Mouse (Mus musculus): ENCODE measurements at regions not wholly inside any gene's neighbourhood (a gene's known extent, or its start where the extent isn't known, plus 50 kb on each side); places are given as distances from the start of the nearest gene placed in this dataset.

GRCm38 (mm10) chr3:137513026-137513425 is 108.4 kb upstream of the Ddit4l start:
- H3K36me3 ChIP-seq (replicated peaks; ENCODE audit: insufficient read depth, low read length) = no peaks in the 10 kb centered on the region
- no peaks in the 10 kb centered on the region for H3K9me3 ChIP-seq (ENCODE audit: low read length)
- H3K9ac ChIP-seq (replicated peaks) = no peak overlapping the region
- H3K27ac ChIP-seq (ENCODE audit: low read depth) = no peak overlapping the region
- no peaks in the 10 kb centered on the region for H3K27me3 ChIP-seq (ENCODE audit: insufficient read depth, low read length)
- H3K4me3 ChIP-seq (ENCODE audit: low read depth, low read length) = no peak overlapping the region
- ATAC-seq (no peak), DNase-seq (no peak)
- 65% methylated on average over 6 of the region's 6 CpGs for WGBS (ENCODE audit: insufficient replicate concordance)
- H3K4me2 ChIP-seq (ENCODE audit: low read depth, low read length) = no peak overlapping the region
- no peaks in the 10 kb centered on the region for H3K4me1 ChIP-seq (ENCODE audit: insufficient read depth)
- no peak for TF ChIP-seq EP300 (IDR thresholded peaks at IDR 0.05; ENCODE audit: low read depth)
- no peak for TF ChIP-seq CTCF (IDR thresholded peaks at IDR 0.05; ENCODE audit: low read depth)

- Histone ChIP-seq H3K4me1 (ENCODE audit: insufficient read depth) (no peaks in the 10 kb centered on the region), H3K4me3 (ENCODE audit: low read depth, low read length) (no peak overlapping the region), H3K9ac (replicated peaks) (no peak overlapping the region), H3K9me3 (ENCODE audit: low read length) (no peaks in the 10 kb centered on the region), H3K4me2 (ENCODE audit: low read depth, low read length) (no peak overlapping the region), H3K27me3 (ENCODE audit: insufficient read depth, low read length) (no peaks in the 10 kb centered on the region), H3K36me3 (replicated peaks; ENCODE audit: insufficient read depth, low read length) (no peaks in the 10 kb centered on the region), H3K27ac (ENCODE audit: low read depth) (no peak overlapping the region)
- 81% methylated on average over 2 of the region's 2 CpGs for WGBS (ENCODE audit: insufficient replicate concordance)
- DNase-seq (no peak), ATAC-seq (no peak)
- TF ChIP-seq EP300 (IDR thresholded peaks at IDR 0.05; ENCODE audit: low read depth) = no peak
- no peak for TF ChIP-seq CTCF (IDR thresholded peaks at IDR 0.05; ENCODE audit: low read depth)
Observed at GRCm38 (mm10) chr3:137514238-137514637, 107.2 kb upstream of the Ddit4l start.

- no peaks in the 10 kb centered on the region for H3K27me3 ChIP-seq (ENCODE audit: insufficient read depth, low read length)
- no peak overlapping the region for H3K9ac ChIP-seq (replicated peaks)
- DNase-seq (no peak), ATAC-seq (no peak)
- H3K9me3 ChIP-seq (ENCODE audit: low read length) = no peaks in the 10 kb centered on the region
- H3K27ac ChIP-seq (ENCODE audit: low read depth) = no peak overlapping the region
- TF ChIP-seq CTCF (IDR thresholded peaks at IDR 0.05; ENCODE audit: low read depth) (no peak), EP300 (IDR thresholded peaks at IDR 0.05; ENCODE audit: low read depth) (no peak)
- H3K36me3 ChIP-seq (replicated peaks; ENCODE audit: insufficient read depth, low read length) = no peaks in the 10 kb centered on the region
- H3K4me3 ChIP-seq (ENCODE audit: low read depth, low read length) = no peak overlapping the region
- 59% methylated on average over 4 of the region's 4 CpGs for WGBS (ENCODE audit: insufficient replicate concordance)
- no peaks in the 10 kb centered on the region for H3K4me1 ChIP-seq (ENCODE audit: insufficient read depth)
- H3K4me2 ChIP-seq (ENCODE audit: low read depth, low read length) = no peak overlapping the region
Observed at GRCm38 (mm10) chr3:137517433-137517832, 104.0 kb upstream of the Ddit4l start.

GRCm38 (mm10) chr3:137520191-137520590 is 101.2 kb upstream of the Ddit4l start:
- Histone ChIP-seq H3K27ac (ENCODE audit: low read depth) (no peak overlapping the region), H3K4me2 (ENCODE audit: low read depth, low read length) (no peak overlapping the region), H3K27me3 (ENCODE audit: insufficient read depth, low read length) (no peaks in the 10 kb centered on the region), H3K36me3 (replicated peaks; ENCODE audit: insufficient read depth, low read length) (no peaks in the 10 kb centered on the region), H3K4me1 (ENCODE audit: insufficient read depth) (no peaks in the 10 kb centered on the region), H3K9me3 (ENCODE audit: low read length) (no peaks in the 10 kb centered on the region), H3K9ac (replicated peaks) (no peak overlapping the region), H3K4me3 (ENCODE audit: low read depth, low read length) (no peak overlapping the region)
- ATAC-seq (no peak), DNase-seq (no peak)
- 67% methylated on average over 1 of the region's 1 CpGs for WGBS (ENCODE audit: insufficient replicate concordance)
- TF ChIP-seq CTCF (IDR thresholded peaks at IDR 0.05; ENCODE audit: low read depth) (no peak), EP300 (IDR thresholded peaks at IDR 0.05; ENCODE audit: low read depth) (no peak)

- Histone ChIP-seq H3K9ac (replicated peaks) (no peak overlapping the region), H3K27me3 (ENCODE audit: insufficient read depth, low read length) (no peaks in the 10 kb centered on the region), H3K9me3 (ENCODE audit: low read length) (no peaks in the 10 kb centered on the region), H3K4me1 (ENCODE audit: insufficient read depth) (no peaks in the 10 kb centered on the region), H3K27ac (ENCODE audit: low read depth) (no peak overlapping the region), H3K4me3 (ENCODE audit: low read depth, low read length) (no peak overlapping the region), H3K4me2 (ENCODE audit: low read depth, low read length) (no peak overlapping the region), H3K36me3 (replicated peaks; ENCODE audit: insufficient read depth, low read length) (no peaks in the 10 kb centered on the region)
- DNase-seq (no peak), ATAC-seq (no peak)
- 70% methylated on average over 12 of the region's 12 CpGs for WGBS (ENCODE audit: insufficient replicate concordance)
- TF ChIP-seq CTCF (IDR thresholded peaks at IDR 0.05; ENCODE audit: low read depth) (no peak), EP300 (IDR thresholded peaks at IDR 0.05; ENCODE audit: low read depth) (no peak)
Observed at GRCm38 (mm10) chr3:137525606-137526575, 95.5 kb upstream of the Ddit4l start.

GRCm38 (mm10) chr3:137529592-137529960 is 91.8 kb upstream of the Ddit4l start:
- TF ChIP-seq EP300 (IDR thresholded peaks at IDR 0.05; ENCODE audit: low read depth) (no peak), CTCF (IDR thresholded peaks at IDR 0.05; ENCODE audit: low read depth) (no peak)
- H3K4me3 ChIP-seq (ENCODE audit: low read depth, low read length) = no peak overlapping the region
- no peak for ATAC-seq
- H3K4me2 ChIP-seq (ENCODE audit: low read depth, low read length) = no peak overlapping the region
- no peaks in the 10 kb centered on the region for H3K27me3 ChIP-seq (ENCODE audit: insufficient read depth, low read length)
- DNase-seq = no peak
- H3K4me1 ChIP-seq (ENCODE audit: insufficient read depth) = no peaks in the 10 kb centered on the region
- no peaks in the 10 kb centered on the region for H3K9me3 ChIP-seq (ENCODE audit: low read length)
- H3K9ac ChIP-seq (replicated peaks) = no peak overlapping the region
- WGBS (ENCODE audit: insufficient replicate concordance) = 61% methylated on average over 2 of the region's 2 CpGs
- H3K36me3 ChIP-seq (replicated peaks; ENCODE audit: insufficient read depth, low read length) = no peaks in the 10 kb centered on the region
- H3K27ac ChIP-seq (ENCODE audit: low read depth) = no peak overlapping the region
